Mouse (Mus musculus): ENCODE data around the gene Gm45062.

GRCm38 (mm10) chr6:8509551-8509950, 250.3 kb downstream of the Gm45062 start, which contains the start of gene Glcci1:
- TF ChIP-seq CTCF (IDR thresholded peaks at IDR 0.05; ENCODE audit: borderline replicate concordance, extremely low read depth, insufficient read depth, insufficient read length) (no peak), POLR2A (IDR thresholded peaks at IDR 0.05; ENCODE audit: borderline replicate concordance, extremely low read depth, insufficient read depth, insufficient read length, poor library complexity, severe bottlenecking) (no peak)

Data from brain, embryonic 14.5 days (tissue).